Mouse (Mus musculus): ENCODE measurements at regions not wholly inside any gene's neighbourhood (a gene's known extent, or its start where the extent isn't known, plus 50 kb on each side); places are given as distances from the start of the nearest gene placed in this dataset.
A peak's percentile ranks its signal among the peaks of the same experiment; 100 is the strongest.
"Not testable (repeated sequence)": the region's sequence is repeated elsewhere in the genome, so short reads cannot be mapped to it uniquely, and the experiment has no call there.

GRCm38 (mm10) chr17:16516173-16516572, 547.7 kb upstream of the Zfp960 start:
- DNase-seq (ENCODE audit: low spot score in 2 of 2) = no peak

- DNase-seq (ENCODE audit: low spot score in 2 of 2) = no peak
These were observed 570.0 kb upstream of the Zfp960 start for GRCm38 (mm10) chr17:16493951-16494350.

- no peak for DNase-seq (ENCODE audit: low spot score in 2 of 2)
These were observed 570.4 kb upstream of the Zfp960 start for GRCm38 (mm10) chr17:16493546-16493945.

GRCm38 (mm10) chr17:16492551-16492950, 571.4 kb upstream of the Zfp960 start:
- peak in 1 of 2 experiments; percentile 12 for DNase-seq (ENCODE audit: low spot score in 2 of 2)

- DNase-seq (ENCODE audit: low spot score in 2 of 2) = no peak
These were observed 577.6 kb upstream of the Zfp960 start for GRCm38 (mm10) chr17:16486355-16486754.

- no peak for DNase-seq (ENCODE audit: low spot score in 2 of 2)
These were observed 579.9 kb upstream of the Zfp960 start for GRCm38 (mm10) chr17:16483976-16484375.

- no peak for DNase-seq (ENCODE audit: low spot score in 2 of 2)
These were observed 582.2 kb upstream of the Zfp960 start for GRCm38 (mm10) chr17:16481722-16482121.

GRCm38 (mm10) chr17:16480579-16480978, 583.3 kb upstream of the Zfp960 start:
- no peak for DNase-seq (ENCODE audit: low spot score in 2 of 2)

GRCm38 (mm10) chr17:16461208-16461607, 602.7 kb upstream of the Zfp960 start:
- DNase-seq (ENCODE audit: low spot score in 2 of 2) = no peak

- no peak for DNase-seq (ENCODE audit: low spot score in 2 of 2)
These were observed 610.8 kb upstream of the Zfp960 start for GRCm38 (mm10) chr17:16453098-16453497.

- DNase-seq (ENCODE audit: low spot score in 2 of 2) = no peak
These were observed 613.7 kb upstream of the Rgmb start for GRCm38 (mm10) chr17:16444562-16444961.

GRCm38 (mm10) chr17:16395193-16395612, 564.4 kb upstream of the Rgmb start:
- no peak for DNase-seq (ENCODE audit: low spot score in 2 of 2)

- DNase-seq (ENCODE audit: low spot score in 2 of 2) = not testable (repeated sequence)
These were observed 544.0 kb upstream of the Rgmb start for GRCm38 (mm10) chr17:16374855-16375221.

- DNase-seq (ENCODE audit: low spot score in 2 of 2) = not testable (repeated sequence)
These were observed 543.4 kb upstream of the Rgmb start for GRCm38 (mm10) chr17:16374119-16374854.

GRCm38 (mm10) chr17:16372976-16373375, 542.1 kb upstream of the Rgmb start:
- no peak for DNase-seq (ENCODE audit: low spot score in 2 of 2)

GRCm38 (mm10) chr17:16344061-16344460, 513.2 kb upstream of the Rgmb start:
- DNase-seq (ENCODE audit: low spot score in 2 of 2) = no peak

GRCm38 (mm10) chr17:16342785-16343184, 511.9 kb upstream of the Rgmb start:
- no peak for DNase-seq (ENCODE audit: low spot score in 2 of 2)

- DNase-seq (ENCODE audit: low spot score in 2 of 2) = no peak
These were observed 509.1 kb upstream of the Rgmb start for GRCm38 (mm10) chr17:16339720-16340470.

GRCm38 (mm10) chr17:16311914-16312313, 481.1 kb upstream of the Rgmb start:
- no peak for DNase-seq (ENCODE audit: low spot score in 2 of 2)

GRCm38 (mm10) chr17:16311196-16311873, 480.5 kb upstream of the Rgmb start:
- DNase-seq (ENCODE audit: low spot score in 2 of 2) = no peak

GRCm38 (mm10) chr17:16301776-16302175, 470.9 kb upstream of the Rgmb start:
- no peak for DNase-seq (ENCODE audit: low spot score in 2 of 2)

GRCm38 (mm10) chr17:16298553-16298952, 467.7 kb upstream of the Rgmb start:
- DNase-seq (ENCODE audit: low spot score in 2 of 2) = no peak
